Mouse (Mus musculus) retina, postnatal 1 day (tissue): ENCODE data around the gene Bgn.

Experiments used
- DNase-seq: peaks from one replicate; pipeline ENCODE4 v3.0.0-alpha.2; 2012

Gene Bgn

DNA sequence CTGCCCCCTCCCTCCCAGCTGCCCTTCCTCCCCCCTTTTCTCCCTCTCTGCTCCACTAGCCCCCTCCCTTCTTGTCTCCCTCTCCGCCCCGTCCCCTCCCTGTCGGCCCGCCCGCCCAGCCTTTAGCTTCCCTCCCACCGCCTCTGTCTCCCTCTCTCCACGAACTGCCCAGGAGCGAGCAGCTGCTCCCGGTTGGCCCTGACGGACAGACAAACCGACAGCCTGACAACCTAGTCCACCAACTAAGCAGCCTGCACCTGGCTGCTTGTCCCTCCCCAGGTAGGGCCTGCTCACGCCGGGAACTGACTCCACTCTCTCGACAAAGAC is at the start of gene Bgn:
TSS of gene Bgn (plus strand) at position 119 of the 327 bp plus-strand sequence.
- DNase-seq, result peak; percentile 25

DNA sequence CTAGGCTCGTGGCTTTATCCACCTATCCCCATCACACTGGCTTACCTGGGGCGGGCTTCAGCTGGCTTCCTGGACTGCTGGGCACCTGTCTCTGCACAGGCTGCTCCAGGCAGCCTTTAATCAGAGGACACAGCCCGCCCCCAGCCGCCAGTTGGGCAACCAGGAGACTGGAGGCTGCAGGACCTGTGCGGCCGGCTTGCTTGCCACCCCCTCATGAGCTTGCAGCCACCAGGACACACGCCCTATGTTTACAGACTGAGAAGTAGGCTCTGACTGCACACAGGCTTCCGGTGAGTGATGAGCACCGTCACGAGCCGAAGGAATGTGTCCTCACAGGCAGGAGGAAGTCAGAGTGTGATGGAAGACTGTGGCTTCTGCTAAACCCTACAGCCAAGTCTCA is 48.1 kb upstream of the Bgn start, which contains the start of gene Trex2:
TSS of gene Trex2 (minus strand) at position 93 of the 400 bp plus-strand sequence.
- DNase-seq, result no peak

GRCm38 (mm10) chrX:73441428-73441827 is 42.0 kb upstream of the Bgn start:
- no peak for DNase-seq

DNA sequence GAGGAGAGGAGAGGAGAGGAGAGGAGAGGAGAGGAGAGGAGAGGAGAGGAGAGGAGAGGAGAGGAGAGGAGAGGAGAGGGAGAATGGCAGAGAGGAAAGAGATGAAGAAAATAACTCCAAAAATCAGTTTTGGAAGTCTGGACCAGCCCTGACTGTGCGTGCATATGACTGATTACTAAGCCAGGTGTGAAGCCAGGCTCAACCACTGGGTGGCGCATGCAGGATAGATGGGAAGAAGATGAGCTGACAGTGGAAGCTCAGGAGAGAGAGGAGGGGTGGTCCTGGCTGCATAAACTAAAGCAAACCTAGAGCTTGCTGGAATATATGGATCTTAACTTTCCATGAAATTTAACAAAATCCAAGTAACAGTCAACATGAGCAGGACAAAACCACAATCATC is 31.5 kb upstream of the Bgn start:
- peak; percentile 66 for DNase-seq

- peak; percentile 96 for DNase-seq
Observed at GRCm38 (mm10) chrX:73458877-73459392, 24.5 kb upstream of the Bgn start, which contains the start of gene Haus7. Gene Haus7, minus strand, starts transcription at chrX:73459044.

GRCm38 (mm10) chrX:73460792-73461191 is 22.6 kb upstream of the Bgn start:
- DNase-seq, result no peak

DNA sequence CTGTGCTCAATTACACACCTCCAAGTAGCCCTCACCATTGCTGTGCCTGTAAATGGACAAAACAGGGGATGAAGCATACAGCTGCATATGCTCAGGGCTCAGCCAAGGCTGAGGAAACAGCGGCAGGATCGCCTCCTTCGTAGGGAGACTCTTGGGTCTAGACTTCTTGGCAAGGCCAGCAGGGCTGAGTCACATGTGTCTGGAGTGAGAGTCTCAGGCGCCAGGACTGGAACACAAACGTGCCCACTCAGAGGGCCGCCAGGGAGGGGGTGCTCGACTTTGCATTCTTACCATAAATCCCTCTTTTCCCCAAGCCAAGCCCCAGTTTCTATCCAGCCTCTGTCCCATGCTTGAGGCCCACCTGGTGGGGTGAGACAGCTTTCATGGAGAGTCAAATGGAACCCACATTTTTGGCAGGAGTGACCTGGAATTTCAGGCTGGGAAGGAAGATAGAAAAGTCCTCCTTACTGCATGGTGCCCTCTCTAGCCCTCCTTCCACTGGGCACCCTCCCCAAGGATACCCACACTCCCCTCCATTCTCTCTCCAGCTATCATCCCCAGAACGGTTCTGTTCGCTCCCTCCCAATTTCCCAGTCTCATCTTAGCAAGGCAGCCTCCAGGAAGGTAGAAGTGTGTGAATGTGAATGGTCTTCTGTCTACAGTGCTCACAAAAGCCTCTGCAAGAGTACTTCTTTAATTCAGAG is 17.8 kb upstream of the Bgn start:
- DNase-seq, result no peak

DNA sequence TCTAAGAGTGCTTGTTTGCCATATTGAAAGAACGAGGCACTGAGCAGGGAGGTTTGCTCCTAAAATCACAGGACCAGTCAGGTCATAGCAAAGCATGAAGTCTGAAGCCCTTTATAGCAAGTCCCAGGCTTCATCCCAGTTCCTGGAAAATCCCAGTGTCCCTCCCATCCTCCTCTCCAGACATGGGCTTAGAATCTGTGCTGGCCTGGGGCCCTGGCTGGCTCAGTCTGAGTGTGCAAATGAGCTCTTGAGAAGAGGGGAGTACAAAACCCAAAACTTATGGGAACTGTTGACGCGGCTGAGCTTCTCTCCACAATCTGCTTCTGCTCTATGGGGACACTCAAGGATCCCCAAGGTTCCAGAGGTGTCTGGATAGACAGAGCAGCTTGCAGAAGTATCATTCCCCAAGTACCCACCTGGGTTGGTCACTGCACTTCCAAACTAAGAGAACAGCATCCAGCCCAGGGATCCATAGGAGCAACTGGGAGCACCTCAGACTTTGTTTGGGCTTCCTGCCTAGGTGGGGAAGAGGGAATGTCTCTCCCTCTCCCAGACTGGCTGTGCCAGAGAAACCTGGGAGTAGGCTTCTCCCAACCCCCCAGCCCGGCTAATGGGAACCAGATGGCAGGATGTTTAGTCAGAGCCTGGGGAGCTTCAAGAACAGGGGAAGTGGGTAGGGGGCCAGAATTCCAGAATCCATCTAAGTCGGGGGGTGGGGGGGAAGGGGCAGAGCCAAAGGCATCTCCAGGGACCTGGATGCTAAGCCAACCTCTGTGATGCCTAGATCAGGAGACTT is 15.8 kb upstream of the Bgn start:
- no peak for DNase-seq

DNA sequence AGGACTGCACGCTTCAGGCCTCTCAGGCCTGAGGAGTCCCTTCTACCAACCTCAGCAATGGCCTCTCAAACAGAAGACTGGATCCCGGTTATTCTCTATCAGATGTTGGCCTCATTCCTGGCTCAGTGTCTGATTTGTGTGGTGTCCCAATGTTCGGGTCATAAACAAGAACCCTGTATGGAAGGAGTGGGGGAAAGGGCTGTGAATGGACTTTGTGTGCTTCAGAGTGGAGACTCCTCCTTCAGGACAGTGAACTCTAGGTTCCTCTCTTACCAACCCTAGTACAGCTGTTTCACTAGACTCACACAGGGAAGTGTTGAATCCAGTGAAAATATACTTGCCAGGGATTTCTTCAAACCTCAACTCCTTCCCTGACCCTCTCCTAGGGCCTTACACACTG is 15.1 kb upstream of the Bgn start:
- DNase-seq, result no peak

DNA sequence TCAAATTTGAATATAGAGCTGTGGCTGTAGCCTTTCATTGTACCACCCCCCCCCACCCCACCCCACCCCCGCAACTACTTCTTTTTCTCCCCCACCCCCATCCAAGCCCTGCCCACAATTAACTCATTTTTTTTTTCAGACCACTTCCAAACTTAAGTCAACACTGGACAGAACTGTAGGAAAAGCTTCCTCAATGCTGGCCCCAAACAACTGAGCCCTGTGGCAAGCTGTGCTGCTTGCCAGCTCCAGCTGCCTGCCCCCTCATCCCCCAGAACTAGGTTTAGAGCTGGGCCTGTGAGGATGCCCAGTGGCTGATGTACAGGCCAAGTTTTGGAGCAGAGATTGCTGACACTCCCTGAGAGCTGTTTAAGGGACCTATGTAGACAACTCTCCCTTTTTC is 14.7 kb upstream of the Bgn start:
- no peak for DNase-seq

DNA sequence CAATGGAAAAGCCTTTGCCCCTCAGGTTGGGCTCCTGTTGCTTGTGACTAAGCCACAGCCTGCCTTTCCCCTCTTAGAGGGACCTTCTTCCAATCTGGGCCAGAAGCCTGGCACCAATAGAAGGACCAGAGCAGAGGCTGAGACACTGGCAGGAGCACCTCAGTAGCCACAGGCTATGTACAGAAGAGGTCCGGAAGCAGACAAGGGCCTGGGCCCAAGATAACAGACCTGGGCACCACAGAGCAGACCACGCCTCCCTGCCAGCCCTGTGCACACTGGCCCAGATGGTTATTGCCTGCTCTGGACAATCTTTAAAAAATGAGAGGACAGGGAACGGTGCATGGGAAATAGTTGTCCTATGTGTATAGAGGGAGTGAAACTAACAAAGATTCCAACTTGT is 11.6 kb upstream of the Bgn start:
- no peak for DNase-seq

GRCm38 (mm10) chrX:73474340-73475165 is 8.8 kb upstream of the Bgn start:
- no peak for DNase-seq

GRCm38 (mm10) chrX:73475658-73476256 is 7.6 kb upstream of the Bgn start:
- DNase-seq, result no peak

DNA sequence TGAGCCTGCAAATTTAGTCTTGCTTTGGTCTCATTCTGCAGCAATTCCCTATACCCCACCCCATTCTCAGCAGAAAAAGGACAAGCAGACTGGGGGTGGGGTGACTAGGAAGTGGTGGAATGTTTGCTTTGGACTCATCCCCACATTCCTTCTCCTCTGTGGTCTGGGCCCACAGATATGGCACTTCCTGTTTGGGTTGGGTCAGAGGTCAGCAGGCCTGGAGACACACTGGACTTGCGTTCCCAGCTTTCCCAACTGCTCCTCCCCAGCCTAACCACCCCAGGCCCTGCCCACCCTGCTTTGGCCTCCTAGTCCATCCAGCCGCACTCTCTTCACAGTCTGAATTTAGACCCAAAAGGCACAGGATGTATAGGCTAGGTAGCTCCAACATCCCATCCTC is 6.8 kb upstream of the Bgn start:
- no peak for DNase-seq

GRCm38 (mm10) chrX:73477500-73477899 is 5.9 kb upstream of the Bgn start:
- no peak for DNase-seq

DNA sequence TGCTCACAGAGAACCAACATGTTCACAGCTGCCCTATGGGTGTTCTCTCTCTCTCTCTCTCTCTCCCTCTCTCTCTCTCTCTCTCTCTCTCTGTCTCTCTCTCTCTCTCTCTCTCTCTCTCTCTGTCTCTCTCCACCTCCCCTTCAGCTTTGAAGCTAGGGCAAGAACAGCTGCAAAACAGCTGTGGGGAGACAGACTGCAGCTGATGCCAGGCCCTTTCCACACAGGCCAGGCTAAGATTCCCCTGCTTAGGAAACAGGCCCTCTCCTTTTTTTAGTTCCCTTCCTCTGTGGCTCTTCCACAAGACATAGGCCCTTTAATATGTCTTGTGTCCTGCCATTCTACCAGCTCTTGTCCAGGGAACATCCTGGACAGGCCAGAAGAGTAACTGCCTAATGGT is 3.7 kb upstream of the Bgn start:
- no peak for DNase-seq

DNA sequence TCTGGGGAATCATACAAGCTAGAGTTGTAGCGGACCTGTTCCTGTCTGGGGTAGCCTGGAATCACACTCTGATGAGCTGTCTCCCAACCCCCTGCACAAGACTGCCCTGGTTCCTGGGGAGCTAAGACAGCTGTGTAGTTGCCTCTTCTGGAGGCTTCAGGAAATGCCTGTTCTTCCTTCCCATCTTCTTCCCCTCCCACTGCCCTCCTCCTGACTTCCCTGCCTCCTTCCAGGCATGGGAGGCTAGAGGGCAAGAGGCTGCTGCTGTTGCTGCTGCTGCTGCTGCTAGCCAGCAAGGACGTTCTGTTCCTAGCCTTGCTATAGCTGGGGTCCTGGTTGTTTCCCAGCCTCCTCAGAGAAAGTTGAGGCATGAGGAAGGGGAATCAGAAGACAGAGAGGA is 3.1 kb upstream of the Bgn start:
- DNase-seq, result no peak

DNA sequence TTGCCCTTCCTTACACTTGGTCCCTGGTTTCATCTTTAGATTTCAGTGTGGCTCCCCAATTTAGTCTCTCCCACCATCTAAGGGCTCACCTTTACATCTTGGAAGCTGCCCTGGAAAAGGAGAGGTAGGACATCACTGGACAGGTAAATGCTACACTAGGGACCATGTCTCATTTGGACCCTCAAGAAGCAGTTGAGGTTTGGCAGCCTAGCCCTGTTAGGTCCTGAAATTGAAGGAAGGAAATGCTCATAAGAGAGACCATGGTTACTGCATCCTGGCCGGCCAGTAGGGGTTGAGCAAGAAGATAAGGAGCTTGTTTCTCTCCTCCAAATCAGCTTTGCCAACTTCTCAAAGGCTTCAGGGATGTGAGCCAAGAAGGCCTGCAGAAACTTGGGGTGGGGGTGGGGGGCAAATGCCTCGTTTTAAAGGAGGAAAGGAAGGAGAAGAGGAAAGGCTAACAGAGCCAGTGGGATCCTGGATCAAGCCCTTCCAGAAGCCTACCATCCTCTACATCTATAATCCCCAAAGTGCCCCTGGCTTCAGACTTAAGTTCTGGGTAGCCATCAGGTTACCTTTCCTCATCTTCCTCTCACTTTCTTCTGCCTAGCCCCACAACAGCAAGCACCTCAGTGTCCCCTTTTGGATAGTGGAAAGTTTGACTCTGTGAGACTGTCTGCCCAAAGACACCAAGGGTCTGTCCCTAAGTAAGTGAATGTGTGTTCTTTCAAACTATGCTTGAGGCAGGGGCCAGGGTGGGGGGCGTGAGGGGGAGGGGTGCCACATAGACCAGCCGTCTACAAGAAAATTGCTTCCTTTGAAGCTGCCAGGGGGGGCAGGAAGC is 539 bp upstream of the Bgn start:
- no peak for DNase-seq

DNA sequence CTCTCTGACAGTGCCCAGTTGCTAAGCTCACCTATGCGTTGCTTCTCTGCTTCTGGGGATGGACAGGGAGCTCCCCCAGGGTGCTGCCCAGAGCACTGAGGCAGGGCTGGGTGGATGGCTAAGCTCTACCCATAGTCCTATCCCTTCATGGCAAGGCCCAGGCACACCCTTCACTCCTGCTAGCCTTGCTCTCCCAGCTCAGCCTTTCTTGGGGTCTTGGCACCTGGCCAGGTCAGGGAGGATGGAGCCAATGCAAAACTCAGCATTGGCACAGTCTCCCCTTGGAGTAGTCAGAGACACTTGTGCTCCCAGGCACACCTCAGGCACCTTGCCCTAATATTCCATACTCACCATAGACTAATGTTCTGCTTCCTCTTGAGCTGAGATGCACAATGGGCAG is 674 bp downstream of the Bgn start:
- DNase-seq, result no peak

DNA sequence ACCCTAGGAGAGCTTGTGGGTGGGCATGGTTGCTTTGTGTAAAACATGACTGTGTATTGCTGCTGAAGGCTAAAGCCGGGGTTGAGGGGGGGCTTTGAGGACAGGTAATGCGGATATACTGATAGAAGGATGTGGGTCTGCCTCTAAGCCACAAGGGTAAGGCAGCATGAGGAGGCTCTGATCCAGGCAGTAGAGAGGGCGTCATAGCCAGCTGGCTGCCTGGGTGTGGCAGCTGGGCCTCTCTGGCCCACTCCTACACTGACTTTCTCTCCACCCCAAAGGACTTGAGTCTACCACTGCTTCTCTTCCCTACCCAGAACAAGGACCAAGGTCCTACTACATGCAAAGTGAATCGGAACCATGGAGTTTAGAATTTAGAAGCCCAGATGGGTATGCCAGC is 1.5 kb downstream of the Bgn start:
- no peak for DNase-seq

- no peak for DNase-seq
Observed at GRCm38 (mm10) chrX:73486920-73487319, 3.5 kb downstream of the Bgn start.

DNA sequence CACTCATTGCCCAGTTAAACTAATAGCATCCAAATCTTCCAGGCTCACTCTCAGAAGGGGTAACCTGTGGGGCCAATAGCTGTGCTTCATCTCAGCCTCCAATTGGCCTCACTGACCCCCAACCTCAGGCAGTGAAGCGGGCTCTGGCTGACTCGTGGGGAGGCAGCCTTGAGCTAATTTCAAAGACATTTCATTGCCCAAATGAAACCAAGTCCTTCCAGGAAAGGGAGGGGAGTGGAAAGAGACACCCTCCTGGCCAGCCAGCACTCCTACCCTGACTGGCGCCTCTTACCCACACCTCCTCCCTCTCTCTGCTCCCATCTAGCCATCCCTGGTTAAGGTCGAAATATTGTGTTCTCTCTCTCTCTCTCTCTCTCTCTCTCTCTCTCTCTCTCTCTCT is 6.8 kb downstream of the Bgn start:
- DNase-seq, result no peak
